Mouse (Mus musculus): Measurements from ENCODE around the gene Gm17374.
"Not testable (repeated sequence)": the region's sequence is repeated elsewhere in the genome, so short reads cannot be mapped to it uniquely, and the experiment has no call there.

Gm17374 gene

DNA sequence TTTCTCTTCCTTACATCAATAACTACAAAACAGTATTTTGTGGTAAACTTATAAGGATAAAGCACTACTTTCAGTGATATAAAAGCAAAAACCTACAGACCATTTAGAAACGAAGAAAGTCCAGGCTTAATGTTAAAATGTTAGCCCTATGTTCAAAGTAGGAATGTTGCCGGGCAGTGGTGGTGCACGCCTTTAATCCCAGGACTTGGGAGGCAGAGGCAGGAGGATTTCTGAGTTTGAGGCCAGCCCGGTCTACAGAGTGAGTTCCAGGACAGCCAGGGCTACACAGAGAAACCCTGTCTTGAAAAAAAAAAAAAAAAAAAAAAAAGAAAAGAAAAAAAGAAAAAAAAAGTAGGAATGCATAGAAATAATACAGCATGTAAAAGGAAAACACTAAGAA, at the start of gene Gm17374:
Gene Gm17374 (plus strand): TSS at position 301 of the 400 bp plus-strand sequence.
- DNase-seq (ENCODE audit: low spot score), result not testable (repeated sequence)

DNA sequence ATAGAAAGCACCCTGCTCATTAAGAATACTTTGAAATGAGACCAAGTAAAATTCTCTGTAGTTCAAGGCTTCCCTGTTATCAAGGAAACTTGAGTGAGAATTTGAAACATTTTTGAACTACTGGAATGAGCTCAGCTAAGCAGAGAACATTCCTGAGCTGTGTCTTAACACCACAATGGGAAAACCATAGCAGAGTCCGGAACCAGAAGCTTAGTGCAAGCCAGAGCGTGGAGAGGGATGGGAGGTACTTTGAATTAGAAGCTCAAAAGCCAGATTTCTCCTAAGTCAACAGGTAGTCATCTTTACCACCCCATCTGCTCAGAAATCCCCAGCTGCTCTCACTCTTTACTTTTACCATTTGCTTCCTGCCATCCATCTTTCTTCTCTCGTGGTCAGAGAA, 46.9 kb upstream of the Gm17374 start:
- DNase-seq (ENCODE audit: low spot score), result no peak

DNA sequence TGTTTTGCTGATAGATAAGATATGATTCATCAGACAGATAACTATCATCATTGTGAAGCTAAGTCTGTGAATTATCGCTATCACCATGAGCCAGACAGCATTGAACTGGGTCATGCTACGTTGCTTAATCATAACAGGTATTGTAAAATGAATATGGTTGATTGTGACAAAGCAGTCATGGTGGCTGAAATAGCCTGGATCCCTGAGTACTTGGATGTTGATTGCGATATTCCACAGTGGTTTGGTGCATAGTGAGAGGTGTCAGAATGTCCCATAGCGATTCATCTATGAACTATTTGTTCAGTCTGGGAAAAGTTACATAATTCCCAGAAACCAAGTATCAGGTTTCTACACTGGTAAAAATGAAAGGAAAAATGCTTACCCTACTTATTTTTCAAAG, 44.2 kb upstream of the Gm17374 start:
- DNase-seq (ENCODE audit: low spot score), result no peak

DNA sequence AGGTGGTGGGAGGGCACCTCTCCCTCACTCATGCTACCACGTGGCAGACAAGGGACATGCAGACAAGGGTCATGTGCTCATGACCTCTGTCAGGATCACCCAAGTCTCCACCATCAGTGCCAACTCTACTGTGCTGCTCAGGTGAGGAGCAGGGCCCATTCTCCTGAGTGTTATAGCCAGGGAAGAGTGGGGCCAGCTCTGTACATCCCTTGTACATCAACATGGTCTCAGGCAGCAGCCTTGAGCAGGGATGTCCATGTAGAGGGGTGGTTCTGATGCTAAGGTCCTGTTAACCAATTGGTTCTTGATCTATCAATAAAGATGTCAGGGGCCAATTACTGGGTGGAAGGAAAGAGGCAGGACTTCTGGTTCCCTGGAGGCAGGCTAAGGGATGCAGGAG, 42.9 kb upstream of the Gm17374 start:
- no peak for DNase-seq (ENCODE audit: low spot score)

DNA sequence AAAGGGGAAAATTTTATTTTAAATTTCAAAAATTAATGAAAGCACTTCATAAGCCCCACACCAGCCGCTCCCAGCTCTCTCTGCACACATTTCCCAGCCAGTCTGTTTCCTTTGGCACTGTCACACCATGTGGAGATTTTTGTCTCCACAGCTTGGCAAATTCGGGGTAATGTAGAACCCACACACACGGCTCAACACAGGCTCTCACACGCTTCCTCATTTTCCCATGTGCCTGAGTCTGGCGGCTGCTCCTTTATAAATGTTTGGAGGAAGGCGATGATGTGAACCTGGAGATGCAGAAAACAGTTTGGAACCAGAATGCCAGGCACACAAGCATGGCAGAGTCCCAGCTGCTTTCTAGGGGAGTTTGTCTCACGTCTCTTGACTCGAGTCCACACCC, 38.0 kb upstream of the Gm17374 start:
- no peak for DNase-seq (ENCODE audit: low spot score)

DNA sequence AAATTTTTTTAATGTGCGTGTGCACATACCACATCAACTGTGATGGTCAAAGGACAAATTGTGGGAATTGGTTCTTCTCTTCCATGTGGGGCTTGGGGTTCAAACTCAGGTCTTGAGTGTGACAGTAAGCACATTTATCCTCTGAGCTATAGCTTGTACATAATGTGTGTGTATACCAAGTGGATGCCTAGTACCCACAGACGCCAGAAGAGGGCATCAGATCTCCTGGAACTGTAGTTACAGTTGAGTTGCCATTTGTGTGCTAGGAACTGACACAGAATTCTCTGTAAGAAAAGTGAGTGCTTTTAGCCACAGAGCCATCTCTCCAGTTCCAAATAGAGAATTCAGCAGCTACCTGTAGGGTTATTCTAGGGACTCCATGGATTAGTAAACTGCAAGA, 26.3 kb upstream of the Gm17374 start:
- peak; percentile 10 for DNase-seq (ENCODE audit: low spot score)

DNA sequence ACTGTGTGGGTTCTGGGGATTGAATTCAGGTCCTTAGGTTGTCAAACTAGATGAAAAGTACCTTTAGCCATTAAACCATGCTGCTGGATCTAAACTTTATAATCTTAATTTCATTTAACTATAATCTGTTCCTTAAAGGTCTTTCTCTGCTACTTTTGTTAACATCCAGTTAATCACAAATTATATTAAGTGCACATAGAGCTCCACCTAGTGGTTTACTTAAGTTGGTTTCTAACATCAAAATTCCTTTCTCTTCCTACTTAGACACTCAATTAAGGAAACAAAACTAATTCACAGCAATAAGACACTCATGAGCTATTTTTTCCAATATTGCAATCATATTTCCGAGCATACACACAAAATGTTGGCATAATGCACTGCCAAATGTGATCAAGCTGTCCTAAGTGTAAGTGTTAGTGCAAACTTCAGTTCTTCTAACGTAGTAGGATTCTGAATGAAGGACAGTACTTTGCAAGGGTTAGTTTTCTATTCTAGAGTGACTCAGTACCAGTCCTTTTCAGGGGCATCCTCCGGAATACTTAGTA, 7.4 kb downstream of the Gm17374 start:
- DNase-seq (ENCODE audit: low spot score), result peak; percentile 32

DNA sequence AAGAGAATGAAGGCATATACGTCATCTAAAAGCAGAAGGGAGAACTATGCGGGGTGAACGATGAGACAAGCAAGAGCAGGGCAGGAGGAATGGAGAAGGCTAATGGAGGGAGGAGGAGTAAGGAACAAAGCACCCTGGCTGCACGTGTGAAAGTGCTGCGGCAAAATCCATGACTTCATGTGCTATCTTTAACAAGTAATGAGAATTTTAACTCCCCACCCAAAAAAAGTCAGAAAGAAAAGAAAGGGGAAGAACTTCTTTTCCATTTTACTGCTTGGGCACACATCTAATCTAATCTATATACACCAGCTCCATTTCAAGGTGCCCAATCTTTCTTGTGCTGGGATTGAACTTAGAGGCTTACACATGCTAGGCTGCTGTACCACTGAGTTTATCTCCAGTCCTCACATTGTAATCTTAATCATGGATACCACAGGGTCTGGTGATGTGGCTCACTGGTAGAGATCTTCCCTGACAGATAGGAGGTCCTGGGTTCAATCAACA, 11.6 kb downstream of the Gm17374 start:
- no peak for DNase-seq (ENCODE audit: low spot score)

DNA sequence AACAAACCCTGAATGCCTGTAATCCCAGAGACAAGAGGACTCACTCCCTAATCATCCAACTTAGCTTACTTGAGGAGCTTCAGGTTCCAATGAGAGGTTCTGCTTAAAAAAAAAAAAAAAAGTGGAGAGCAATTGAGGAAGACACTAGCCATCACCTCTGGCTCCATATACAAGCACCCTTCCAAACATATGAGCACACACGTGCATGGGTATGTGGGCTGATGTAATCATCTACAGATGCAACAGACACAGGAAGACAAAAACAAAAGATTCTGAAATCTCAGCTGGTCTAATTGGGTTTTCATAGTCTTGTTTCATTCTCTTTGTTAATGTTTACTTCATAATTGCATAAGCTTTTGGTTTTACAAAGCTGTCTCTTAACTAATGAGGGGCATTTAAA, 17.2 kb downstream of the Gm17374 start:
- no peak for DNase-seq (ENCODE audit: low spot score)

DNA sequence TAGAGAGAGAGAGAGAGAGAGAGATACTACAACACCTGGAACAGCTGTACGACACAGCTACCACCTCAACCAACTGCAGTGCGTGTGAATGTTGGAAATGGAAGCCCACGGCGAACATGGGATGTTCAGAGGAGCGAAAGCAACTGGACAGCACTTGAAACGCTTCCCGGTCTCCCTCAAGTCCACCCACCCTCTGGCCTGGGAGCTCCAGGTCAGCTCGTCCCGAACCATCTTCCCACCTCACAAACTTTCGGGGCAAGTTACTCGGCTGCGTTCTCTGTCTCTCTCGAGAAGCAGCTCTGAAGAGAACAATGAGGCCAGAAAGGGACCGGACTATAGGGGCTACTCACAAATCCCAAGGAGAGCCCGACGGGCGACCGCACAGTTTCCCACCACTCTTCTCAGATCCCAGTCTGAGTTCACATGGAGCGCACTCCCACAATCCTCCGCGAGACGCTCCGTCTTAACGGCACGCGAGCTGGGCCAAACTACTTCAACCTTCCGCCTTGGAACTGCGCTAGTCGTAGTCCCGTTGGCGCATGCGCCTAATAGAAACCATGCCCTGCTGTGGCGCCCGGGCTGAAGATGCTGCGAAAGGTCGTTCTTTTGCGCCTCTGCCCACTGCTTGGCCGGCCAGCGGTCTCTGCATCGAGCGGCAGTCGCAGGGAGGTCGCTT, 18.4 kb downstream of the Gm17374 start, which contains the start of the genes Esf1 and Ndufaf5:
Gene Esf1 (minus strand): TSS at position 438 of the 676 bp plus-strand sequence.
Gene Ndufaf5 (plus strand): TSS at position 523 of the 676 bp plus-strand sequence.
- peak; percentile 100 for DNase-seq (ENCODE audit: low spot score)

DNA sequence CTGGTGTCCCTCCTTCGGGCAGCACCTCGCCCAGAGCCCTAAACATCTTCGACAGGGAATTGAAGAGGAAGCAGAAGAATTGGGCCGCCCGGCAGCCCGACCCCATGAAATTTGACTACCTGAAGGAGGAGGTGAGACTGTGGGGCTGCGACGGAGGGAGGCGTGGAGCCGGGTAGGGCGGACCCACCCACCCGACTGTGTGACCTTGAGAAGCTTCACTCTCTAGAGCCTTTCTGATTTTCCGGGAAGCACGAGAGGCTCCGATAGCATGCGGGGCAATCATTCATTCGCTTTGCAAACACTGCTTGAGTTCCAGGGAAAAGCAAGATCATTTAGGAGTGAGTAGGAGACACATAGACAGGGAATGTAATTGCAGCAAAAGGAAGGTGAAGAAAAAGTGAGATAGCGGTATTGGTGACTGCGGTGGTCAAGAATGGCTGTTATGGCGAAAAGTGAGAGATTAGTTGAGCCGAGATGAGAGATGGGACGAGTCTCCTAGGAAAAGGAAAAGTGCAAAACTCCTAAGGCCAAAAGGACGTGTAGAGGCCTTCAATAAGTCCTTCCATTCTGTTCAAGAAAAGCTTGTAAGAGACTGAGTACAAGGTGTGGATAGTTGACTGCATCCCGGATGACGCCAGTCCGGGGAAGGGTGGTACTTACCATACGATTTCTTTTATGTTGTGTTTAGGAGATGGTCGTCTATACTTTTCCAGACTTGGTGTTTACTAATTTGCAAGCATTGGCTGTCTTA, 19.1 kb downstream of the Gm17374 start:
- DNase-seq (ENCODE audit: low spot score), result peak; percentile 63

DNA sequence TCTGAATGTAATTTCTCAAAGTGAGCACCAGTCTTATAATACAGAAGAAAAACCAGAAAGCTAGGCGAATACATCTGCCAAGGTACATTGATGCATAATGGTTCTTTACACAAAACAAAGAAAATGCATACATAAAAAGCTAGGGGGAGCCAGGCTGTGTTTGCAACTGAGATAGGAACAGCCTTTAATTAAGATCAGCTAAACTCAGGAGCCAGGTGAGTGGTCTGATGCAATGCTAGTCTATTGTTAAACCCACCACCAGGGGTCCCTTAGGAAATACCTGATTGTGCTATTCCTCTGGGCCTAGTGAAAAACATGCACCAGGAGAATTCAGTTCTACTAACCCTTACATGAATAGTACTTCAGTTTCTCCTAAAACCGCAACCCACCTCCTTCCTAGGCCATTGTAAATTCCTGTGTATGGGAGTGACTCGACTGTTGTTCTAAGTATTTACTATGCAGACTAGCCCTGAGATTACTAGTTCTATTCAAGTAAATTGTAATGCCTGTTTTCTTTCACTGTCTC, 33.9 kb downstream of the Gm17374 start:
- not testable (repeated sequence) for DNase-seq (ENCODE audit: low spot score)

DNA sequence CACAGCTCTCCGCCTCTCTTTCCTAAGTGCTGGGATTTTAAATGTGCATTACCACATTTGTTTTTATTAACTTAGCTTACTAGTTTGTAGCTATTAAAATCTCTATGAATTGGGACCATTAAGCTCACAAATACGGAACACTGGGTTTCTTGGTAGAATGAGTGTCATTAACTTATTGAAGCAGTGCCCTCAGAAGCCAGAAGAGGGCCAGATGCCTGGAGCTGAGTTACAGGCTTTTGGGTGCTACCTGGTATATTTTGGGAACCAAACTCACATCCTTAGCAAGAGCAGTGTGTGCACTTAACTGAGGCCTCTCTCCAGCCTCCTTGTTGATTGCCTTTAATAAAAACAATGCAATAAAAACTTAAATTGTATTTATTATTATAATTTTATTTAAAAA, 48.9 kb downstream of the Gm17374 start:
- DNase-seq (ENCODE audit: low spot score), result no peak

DNA sequence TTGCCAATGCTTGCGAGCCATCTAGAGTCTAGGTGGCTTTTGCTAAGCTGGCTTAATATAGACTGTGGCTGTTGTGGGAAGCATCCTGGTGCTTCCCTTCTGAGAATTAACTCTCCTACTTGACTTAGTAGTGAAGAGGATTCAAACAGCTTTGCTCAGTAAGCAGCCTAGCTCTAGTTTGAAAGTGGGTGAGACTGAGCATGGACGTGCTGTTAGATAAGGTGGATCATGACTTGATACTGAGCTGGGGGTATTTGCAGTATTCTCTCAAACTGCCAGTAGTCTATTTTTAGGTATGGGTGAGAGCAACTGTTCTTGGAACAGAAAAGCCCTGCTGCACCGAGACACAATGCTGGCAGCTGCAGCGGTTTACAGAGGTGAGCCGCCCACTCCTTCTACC, 50.7 kb downstream of the Gm17374 start:
- no peak for DNase-seq (ENCODE audit: low spot score)
